Mouse (Mus musculus) liver, adult (tissue): Measurements from ENCODE around the gene Ldb1.

Source experiments
- GATA4 ChIP-seq: IDR thresholded peaks from 2 replicates; pipeline ENCODE4 v1.6.1; 2014; ENCODE audit warnings: mild to moderate bottlenecking, low read length; ENCODE audit not compliant: insufficient replicate concordance

The Ldb1 gene

DNA sequence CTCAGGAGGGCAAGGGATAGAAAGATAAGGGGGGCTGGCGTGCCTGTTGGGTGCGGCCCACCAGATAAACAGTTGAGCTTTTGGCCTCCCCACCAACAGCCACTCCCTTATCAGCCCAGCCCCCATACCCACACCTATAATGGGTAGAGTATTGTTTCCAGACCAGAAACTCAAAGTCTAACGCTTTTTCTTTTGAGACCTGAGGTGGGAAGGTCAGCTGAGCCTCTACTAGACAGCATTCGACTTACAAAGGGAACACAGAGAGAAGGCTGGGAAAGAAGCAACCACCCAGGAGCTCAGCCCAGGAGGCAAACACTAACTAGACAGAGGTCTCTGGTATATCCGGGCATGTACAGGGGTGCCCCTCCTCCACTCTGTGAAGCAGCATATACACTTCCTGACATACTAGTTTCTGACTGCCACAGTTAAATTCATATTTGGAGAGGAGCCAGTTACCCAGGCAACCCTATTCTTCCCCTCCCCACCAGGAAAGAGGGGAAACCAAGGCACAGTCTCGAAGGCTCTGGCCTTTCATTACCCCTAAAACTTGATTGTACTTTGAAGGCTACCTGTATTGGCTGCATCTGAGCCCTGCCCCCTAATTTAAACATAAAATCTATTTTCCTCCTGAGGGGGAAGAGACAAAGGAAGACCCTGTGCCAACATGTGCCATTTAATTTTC is 7.6 kb downstream of the Ldb1 start:
- no peak; the same call in 1 of the 2 replicates for TF ChIP-seq GATA4

DNA sequence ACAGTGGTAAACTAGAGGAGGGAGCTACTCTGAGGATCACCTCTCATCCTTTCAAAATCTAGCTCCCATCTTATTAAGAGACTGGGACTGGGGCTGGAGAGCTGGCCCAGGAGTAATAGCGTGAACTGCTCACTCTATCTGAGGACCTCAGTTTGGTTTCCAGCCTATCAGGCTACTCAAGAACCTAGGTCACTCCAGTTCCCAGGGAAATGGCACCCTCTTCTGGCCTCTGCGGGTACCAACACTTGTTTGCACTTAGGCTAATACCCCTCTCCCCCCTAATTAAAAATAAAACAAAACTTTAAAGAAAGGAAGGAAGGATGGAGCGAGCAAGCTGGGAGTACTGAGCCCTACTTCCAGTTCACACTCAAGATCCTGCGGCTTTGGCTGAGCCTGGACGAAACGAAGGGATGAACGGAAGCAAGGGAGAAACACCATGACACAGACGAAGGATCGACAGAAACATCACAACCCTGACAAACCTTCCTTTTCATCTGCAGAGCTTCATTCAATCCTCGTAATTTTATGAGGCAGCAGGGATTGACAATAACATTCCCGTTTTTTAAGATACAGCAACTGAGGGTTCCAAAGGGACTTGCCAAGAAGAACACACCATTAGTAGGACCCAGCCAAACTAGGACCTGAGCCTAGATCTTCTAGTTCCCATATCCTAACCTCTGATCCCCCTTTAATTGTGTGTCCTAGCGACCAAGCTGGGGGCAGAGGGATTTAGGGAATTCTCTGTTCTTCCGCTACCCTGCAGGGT is 8.4 kb downstream of the Ldb1 start:
- no peak for TF ChIP-seq GATA4

DNA sequence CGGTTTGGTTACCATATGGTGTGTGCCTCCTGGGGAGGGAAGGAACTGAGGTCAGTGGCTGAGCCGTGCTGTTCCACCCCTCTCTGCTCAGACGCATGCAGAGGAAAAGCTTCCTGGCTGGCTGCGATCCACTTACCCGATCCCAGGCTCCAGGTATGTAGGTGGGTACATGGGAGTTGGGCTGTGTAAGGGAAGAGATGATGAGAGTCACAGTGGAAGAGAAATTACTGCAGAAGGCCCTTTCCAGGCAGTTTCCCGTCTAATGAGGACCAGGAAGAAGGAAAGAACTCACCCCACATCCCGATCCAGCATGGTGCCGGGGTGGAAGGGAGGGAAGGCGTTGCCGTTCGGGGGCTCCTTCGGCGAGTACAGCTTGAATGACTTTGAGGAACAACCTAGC is 9.0 kb downstream of the Ldb1 start:
- TF ChIP-seq GATA4, result no peak

DNA sequence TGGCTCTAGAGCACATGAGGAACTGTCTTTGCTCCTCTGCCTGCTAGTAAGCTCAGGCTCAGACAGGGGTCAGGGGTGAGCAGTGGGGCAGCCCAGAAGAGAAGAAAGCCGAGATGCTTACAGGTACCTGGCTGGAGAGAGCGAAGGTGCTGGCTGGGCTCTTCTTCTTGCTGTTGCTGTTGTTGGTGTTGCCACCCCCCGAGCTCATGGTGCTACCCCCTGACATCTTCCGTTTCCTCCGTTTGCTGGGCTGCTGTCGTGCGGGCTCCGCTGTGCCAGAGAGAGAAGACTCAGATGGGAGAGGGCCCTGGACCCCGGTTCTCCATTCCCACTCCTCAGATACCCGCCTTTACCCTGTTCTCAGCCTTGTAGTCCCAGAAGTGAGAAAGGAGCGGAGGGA is 11.1 kb downstream of the Ldb1 start:
- TF ChIP-seq GATA4, result no peak

DNA sequence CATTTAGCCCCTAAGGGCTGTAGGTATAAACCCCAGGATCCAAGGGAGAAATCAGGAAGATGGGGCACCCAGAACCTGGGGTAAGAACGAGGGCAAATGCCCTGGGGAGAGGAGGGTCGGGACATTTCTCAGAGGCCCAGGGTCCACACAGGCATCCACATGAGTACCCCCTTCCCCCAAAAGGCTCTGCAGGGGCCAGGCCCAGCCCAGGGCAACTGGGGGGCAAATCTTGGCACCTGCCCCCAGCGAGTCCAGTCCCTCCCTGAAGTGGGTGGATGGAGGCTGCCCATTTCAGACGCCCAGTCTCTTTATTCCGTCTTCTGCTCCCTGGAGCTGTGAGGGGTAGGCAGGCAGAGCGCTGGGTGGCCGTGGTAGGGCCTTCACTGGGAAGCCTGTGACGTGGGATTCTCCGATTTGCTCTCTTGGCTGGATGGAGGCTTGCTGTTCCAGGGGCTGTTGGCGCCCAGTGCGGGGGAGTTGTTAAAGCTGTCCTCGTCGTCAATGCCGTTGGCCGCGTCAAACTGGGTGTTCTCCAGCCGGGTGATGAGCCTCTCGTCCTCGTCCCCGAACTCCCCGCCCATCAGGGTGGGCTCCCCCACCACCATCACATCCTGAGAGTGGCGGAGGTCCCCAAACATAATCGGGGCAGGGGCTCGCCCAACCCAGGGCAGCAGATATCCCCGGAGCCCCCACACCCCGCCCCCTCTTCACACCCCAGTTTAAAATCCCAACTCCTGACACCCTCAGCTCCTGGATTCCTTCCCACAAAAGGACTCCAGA is 12.1 kb downstream of the Ldb1 start:
- TF ChIP-seq GATA4, result no peak

DNA sequence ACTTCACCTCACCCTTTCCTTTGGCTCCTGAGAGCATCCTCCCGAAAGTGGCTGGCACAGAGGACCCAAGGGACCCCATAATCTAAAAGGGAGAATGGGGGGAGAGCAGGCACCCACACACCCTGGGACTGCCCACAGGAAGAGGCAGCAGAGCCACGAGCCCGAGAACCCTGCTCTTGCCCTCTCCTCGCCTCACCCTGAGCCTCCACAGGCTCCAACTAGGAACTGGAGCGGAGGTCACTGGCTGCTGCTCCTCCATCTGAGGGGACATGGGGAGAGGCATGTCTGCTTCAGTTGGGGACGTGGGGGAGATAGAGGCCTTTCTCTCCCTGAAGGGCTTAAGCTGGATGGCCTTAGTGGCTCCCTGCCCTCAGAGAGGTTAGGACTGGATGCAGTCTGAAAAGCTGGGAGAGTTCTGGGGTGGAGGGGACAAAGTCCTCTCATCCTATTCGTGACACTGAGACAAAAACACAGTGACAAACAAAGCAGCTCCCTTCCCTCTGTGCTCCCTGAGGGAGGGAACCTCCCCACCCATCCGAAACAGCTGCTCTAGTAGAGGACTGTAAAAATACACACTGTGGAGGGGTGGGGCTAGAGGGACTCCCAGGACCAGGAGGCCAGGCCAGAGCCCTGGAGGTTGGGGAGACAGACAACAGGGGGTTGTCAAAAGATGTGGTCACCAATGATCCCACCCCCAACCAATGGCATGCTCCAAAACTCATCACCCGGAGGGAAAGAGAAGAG is 13.2 kb downstream of the Ldb1 start:
- TF ChIP-seq GATA4, result no peak

DNA sequence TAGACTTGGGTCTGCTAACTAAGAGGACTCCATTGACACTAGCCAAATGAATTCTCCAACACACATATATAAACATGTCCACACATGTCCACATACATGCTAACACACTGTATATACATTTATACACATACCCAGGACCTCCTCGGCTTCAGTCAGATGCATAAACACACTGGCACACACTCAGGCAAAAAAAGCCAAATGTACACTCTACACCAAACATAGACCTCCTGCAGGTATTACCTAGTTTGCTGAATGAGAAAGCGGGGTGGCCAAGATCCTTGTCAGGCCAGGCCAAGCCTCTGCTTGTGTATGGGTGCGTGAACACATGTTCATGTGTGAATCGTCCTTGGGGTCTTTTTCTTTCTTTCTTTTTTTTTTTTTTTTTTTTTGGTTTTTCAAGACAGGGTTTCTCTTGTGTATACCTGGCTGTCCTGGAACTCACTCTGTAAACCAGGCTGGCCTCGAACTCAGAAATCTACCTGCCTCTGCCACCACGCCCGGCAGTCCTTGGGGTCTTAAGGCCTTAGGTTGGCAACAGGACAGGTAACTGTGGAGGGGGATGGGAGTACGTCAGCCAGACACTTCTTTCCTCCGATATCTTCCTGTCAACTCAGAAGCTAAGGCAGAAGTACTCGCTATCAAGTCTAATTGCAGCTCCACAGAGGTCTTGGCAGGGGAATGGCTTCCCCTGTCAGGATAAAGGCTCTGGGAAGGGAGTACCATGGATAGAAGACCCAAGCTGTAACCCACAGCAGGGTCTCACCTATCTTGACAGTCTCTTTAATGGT is 14.6 kb downstream of the Ldb1 start:
- TF ChIP-seq GATA4, result no peak

DNA sequence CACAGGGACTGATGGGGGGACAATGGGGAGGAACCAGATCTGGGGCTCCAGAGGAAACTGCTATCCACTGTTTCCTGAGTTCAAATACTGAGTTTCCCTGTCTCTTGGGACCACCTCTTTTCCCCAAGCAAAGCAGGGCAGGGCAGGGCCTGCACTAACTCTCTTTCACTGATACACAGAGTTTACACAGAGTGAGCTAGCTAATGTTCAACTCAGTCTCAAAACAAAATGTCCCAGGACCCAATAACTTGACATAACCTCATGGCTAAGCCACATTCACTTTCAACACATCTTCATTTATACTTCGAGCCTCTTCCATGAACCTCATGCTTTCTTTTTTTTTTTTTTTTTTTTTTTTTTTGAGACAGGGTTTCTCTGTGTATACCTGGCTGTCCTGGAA is 15.4 kb downstream of the Ldb1 start:
- TF ChIP-seq GATA4, result no peak

DNA sequence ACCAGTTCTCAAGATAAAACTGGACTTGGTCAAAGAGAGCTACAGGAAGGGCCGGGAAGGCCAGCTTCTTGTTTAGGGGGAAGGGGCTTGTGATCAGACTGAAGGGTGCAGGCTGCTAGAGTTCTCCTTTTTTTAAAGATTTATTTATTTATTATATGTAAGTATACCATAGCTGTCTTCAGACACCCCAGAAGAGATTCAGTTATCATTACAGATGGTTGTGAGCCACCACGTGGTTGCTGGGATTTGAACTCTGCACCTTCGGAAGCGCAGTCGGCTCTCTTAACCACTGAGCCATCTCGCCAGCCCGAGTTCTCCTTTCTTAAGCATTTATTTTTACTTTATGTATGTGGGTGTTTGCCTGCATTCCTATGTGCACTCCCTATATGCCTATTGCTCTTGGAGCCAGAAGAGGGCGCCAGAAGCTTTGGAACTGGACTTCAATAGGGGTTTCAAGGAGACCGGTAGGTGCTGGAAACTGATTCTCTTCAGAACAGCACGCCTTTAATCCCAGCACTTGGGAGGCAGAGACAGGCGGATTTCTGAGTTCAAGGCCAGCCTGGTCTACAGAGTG is 16.2 kb downstream of the Ldb1 start:
- no peak for TF ChIP-seq GATA4

DNA sequence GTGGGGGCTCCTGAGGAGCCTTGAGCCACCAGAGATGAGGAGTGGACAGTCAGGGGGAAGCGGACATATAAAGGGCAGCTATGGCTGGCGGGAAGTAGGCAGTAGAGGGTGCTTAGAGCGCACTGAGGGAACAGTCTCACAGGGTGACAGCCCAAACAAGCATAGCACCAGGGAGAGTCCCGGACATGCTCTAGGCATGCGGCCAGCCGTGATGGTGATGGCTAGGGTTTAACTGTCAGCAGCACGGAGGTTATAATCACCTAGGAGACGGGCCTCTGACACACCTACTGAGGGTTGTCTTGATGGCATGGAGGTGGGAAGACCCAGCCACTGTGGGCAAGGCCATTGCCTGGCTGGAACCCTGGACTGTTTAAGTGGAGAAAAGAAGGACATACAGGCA is 18.4 kb downstream of the Ldb1 start:
- no peak for TF ChIP-seq GATA4

DNA sequence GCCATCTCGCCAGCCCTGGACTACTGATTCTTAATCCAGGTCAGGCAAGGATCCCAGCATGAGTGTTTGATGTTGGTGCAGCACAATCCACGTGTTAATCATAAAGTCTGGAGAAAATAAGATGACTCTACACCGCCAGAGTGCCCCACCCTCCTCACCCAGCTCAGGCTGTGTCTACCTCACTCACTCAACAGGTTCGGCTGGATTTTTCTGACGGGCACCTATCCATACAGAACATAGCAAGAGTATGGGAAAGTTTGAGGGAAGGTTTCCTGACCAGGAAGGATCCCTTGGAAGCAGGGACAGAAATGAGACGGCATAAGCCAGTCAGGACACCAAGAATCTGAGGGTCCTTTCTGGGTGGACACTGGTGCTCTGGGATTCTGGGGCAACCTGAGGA is 20.1 kb downstream of the Ldb1 start:
- no peak for TF ChIP-seq GATA4

DNA sequence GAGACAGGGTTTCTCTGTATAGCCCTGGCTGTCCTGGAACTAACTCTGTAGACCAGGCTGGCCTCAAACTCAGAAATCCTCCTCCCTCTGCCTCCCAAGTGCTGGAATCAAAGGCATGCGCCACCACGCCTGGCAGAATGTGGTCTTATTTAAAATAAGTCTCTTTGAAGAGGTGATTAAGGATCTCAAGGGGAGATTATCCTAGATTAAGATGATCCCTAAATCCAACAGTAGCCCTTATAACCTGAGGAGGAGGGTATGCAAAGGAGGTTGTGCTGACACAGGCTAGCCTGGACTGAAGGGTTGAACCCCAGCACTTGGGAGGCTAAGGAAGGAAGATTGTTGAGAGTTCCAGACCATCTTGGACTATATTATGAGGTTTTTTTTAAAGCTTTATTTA is 29.0 kb downstream of the Ldb1 start:
- no peak for TF ChIP-seq GATA4

DNA sequence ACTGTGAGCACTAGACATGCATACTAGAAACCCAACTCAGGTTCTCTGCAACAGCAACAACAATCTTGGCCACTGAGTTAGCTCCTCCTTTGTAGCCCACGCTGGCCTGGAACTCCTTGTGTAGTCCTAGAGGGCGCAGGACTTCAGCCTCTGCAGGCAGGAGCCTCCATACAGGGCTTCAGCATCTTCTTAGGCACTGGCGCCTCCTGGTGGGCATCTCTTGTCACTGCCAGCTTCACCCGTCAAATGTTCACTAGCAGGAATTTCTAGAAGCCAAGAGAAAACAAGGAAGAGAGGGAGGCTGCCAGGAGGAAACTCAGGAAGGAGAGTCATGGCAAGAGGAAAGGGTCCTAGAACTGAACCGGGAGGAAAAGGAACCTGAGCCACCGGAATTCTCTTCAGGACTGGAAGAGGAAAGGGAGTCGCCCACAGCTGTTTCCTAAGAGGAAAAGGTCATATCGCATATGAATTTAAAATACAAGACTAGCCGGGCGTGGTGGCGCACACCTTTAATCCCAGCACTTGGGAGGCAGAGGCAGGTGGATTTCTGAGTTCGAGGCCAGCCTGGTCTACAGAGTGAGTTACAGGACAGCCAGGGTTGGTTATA is 30.3 kb downstream of the Ldb1 start:
- TF ChIP-seq GATA4, result no peak

DNA sequence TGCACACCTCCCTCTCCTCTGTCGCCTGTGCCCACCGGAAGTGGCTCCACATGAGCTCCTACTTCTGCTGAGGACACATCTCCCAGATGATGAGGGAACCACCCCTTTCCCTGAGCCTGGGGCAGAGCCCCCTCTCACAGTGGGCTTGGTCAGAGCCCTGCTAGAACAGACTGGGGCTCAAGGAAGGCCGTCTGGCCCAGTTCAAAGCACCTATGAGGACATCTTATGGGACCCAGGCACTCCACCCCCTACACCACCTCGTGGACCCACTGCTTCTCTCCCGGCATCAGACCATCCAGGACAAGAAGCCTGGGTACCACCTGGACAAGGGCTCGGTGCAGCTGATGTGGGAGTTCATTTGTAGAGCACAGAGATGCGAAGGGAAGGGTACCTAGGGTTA is 39.3 kb downstream of the Ldb1 start:
- TF ChIP-seq GATA4, result no peak
